Mouse (Mus musculus) lung, embryonic 14.5 days (tissue): ENCODE measurements around the gene Gucd1. TPM values are rescaled to one million over a fixed set of nuclear protein-coding genes. Genes with fewer than 3 reads are reported as not detected.

Source experiments
- ATAC-seq: fragments of 200-750 bp; cut with Nextera tagmentation; 2 replicates; pipeline ENCODE4 v1.8.0; 2017; ENCODE audit warnings: mild to moderate bottlenecking, moderate TSS enrichment, moderate library complexity; ENCODE audit not compliant: insufficient read depth
- DNase-seq: peaks from one replicate; pipeline ENCODE4 v3.0.0-alpha.2; 2015
- H3K27ac ChIP-seq: fragments of 300-500 bp; sonication (generic); 2 replicates; pipeline ENCODE4 v1.5.1; 2014; ENCODE audit warnings: low read depth, mild to moderate bottlenecking, moderate library complexity
- H3K27me3 ChIP-seq: fragments of 300-500 bp; sonication (generic); 2 replicates; pipeline ENCODE4 v1.6.1; 2014; ENCODE audit warnings: low read length, control low read depth; ENCODE audit not compliant: insufficient read depth
- H3K36me3 ChIP-seq: fragments of 300-500 bp; sonication (generic); 2 replicates; pipeline ENCODE4 v1.6.1; 2014; ENCODE audit warnings: control low read depth; ENCODE audit not compliant: insufficient read depth
- H3K4me1 ChIP-seq: fragments of 300-500 bp; sonication (generic); 2 replicates; pipeline ENCODE4 v1.6.1; 2014; ENCODE audit warnings: antibody characterized with exemption, control low read depth; ENCODE audit not compliant: insufficient read depth
- H3K4me2 ChIP-seq: fragments of 300-500 bp; sonication (generic); 2 replicates; pipeline ENCODE4 v1.6.1; 2014; ENCODE audit warnings: mild to moderate bottlenecking
- H3K4me3 ChIP-seq: fragments of 300-500 bp; sonication (generic); 2 replicates; pipeline ENCODE4 v1.5.1; 2014; ENCODE audit warnings: low read depth, low read length
- H3K9ac ChIP-seq: fragments of 300-500 bp; sonication (generic); 2 replicates; pipeline ENCODE4 v1.6.1; 2014
- H3K9me3 ChIP-seq: fragments of 300-500 bp; sonication (generic); 2 replicates; pipeline ENCODE4 v1.6.1; 2016; ENCODE audit warnings: low read depth, low read length, control low read depth
- CTCF ChIP-seq: IDR thresholded peaks from 2 replicates; pipeline ENCODE4 v1.5.1; 2016; ENCODE audit warnings: antibody characterized with exemption, low read depth
- WGBS: fragments of 180-500 bp; shearing (Covaris S2); extraction: QIAGEN DNeasy Blood & Tissue Kit; methylation state at CpG from one replicate; pipeline ENCODE4 v1.1.7; 2014; 5-methylcytosine and 5-hydroxymethylcytosine counted together
- polyA plus RNA-seq: library from polyadenylated mRNA; unstranded; fragments of >200 nt; fragmentation: Nextera tagmentation; extraction: Ambion mirVana; gene quantifications from 2 replicates; pipeline ENCODE4 v1.2.1, GENCODE M21; 2014

Gucd1 gene
- polyA plus RNA-seq, 1 experiment from 2014 or later, result 32.6 TPM

DNA sequence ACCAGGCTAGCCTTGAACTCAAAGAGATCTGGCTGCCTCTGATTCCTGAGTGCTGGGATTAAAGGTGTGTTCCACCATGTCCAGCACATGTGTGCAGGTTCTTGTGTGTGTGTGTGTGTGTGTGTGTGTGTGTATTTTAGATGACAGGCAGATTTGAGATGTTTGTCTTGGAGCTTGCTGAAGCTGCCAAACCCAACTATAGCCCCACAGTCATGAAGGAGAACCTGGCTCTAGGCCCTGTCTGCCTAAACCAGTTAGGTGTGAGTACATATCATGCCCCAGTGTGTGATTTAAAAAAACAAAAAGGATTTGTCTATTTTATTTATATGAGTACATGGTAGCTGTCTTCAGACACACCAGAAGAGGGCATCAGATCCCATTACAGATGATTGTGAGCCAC is 21.9 kb downstream of the Gucd1 start:
- Histone ChIP-seq H3K27me3 (no peaks in the 10 kb centered on the region), H3K9me3 (no peaks in the 10 kb centered on the region), H3K27ac (no peak overlapping the region), H3K4me1 (no peaks in the 10 kb centered on the region), H3K36me3 (no peaks in the 10 kb centered on the region), H3K4me3 (no peak overlapping the region), H3K4me2 (no peak overlapping the region), H3K9ac (no peak overlapping the region)
- no peak for TF ChIP-seq CTCF
- ATAC-seq (no peak), DNase-seq (no peak)

GRCm38 (mm10) chr10:75495304-75495703 is 22.5 kb downstream of the Gucd1 start:
- Histone ChIP-seq H3K4me2 (no peak overlapping the region), H3K4me1 (no peaks in the 10 kb centered on the region), H3K9me3 (no peaks in the 10 kb centered on the region), H3K27ac (no peak overlapping the region), H3K4me3 (no peak overlapping the region), H3K27me3 (no peaks in the 10 kb centered on the region), H3K36me3 (no peaks in the 10 kb centered on the region), H3K9ac (no peak overlapping the region)
- no peak for TF ChIP-seq CTCF
- no peak for DNase-seq
- no peak for ATAC-seq
- 60% methylated on average over 6 of the region's 6 CpGs for WGBS

DNA sequence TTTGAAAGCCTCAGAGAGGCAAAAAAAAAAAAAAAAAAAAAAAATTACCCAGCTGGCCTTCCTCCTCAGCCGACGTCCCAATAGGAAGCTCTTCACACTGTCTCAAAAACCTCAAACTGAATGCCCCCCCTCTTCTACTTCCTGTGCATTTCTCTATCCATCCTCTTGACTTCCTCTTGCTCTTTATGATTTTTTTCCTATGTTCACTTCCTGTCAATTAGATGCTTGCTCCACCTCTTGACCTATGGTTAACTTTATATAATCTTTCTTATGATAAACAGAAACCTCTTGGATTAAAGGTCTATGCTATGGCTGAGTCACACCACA is 25.9 kb downstream of the Gucd1 start:
- Histone ChIP-seq H3K9me3 (no peaks in the 10 kb centered on the region), H3K27me3 (no peaks in the 10 kb centered on the region), H3K4me2 (no peak overlapping the region), H3K9ac (no peak overlapping the region), H3K4me1 (no peaks in the 10 kb centered on the region), H3K36me3 (no peaks in the 10 kb centered on the region), H3K4me3 (no peak overlapping the region), H3K27ac (no peak overlapping the region)
- WGBS, result 39% methylated on average over 2 of the region's 2 CpGs
- TF ChIP-seq CTCF, result no peak
- DNase-seq (no peak), ATAC-seq (no peak)

DNA sequence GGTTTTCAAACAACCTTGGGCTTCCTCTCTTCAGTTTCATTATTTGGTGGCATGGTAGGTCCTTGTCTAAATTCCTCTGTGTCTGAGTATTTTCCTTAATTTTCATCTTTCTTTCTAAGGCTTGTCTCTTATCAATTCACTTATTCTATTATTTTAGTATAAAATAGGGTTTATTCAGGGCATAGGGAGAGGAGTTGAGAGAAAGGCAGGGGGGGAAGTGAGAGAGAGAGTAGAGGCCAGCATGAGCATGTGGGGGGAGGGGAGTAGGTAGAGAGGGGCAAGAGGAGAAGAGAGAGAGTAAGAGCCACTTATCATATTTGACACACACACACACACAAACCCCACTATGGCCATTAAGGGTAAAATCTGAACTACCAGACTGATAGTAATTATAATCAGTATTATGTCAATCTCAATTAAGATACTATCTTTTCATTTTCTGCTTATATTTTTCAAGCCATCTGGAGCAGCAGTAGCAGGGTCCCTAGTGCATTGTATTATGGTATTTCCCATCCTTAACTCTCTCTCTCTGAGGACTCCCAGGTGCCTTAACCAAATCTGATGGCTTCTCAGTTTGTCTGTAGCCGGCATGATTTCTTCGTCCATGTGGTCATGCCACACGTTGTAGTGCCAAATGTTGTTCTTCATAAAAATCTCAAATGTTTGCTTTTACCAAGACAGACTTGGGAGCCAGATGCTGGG is 26.4 kb downstream of the Gucd1 start:
- H3K4me1 ChIP-seq, result no peaks in the 10 kb centered on the region
- no peak for ATAC-seq
- no peaks in the 10 kb centered on the region for H3K27me3 ChIP-seq
- no peaks in the 10 kb centered on the region for H3K9me3 ChIP-seq
- no peak for TF ChIP-seq CTCF
- no peak overlapping the region for H3K4me3 ChIP-seq
- no peak overlapping the region for H3K27ac ChIP-seq
- no peak for DNase-seq
- H3K9ac ChIP-seq, result no peak overlapping the region
- 66% methylated on average over 3 of the region's 3 CpGs for WGBS
- no peak overlapping the region for H3K4me2 ChIP-seq
- H3K36me3 ChIP-seq, result no peaks in the 10 kb centered on the region

DNA sequence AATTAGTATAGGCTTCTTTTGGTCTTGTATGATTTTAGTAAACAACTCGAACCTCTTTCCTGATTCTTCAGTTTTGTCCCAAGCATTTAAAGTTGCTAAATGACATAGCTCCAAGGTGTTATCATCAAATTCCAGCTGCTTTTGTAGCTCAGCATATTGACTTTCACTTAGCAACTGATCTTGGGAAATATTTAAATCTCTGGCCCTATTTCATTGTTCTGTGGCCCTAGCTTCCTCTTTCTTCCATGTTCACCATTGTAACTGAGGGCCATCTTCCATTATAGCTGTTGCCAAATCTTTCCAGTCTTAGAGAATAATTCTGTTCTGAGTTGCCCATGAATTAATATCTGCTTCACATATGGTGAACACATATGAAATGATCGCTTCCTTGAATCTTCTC is 27.0 kb downstream of the Gucd1 start:
- no peak overlapping the region for H3K4me2 ChIP-seq
- no peaks in the 10 kb centered on the region for H3K4me1 ChIP-seq
- H3K36me3 ChIP-seq, result no peaks in the 10 kb centered on the region
- no peaks in the 10 kb centered on the region for H3K27me3 ChIP-seq
- no peak for ATAC-seq
- no peak for DNase-seq
- 73% methylated on average over 2 of the region's 2 CpGs for WGBS
- no peak overlapping the region for H3K4me3 ChIP-seq
- TF ChIP-seq CTCF, result no peak
- no peaks in the 10 kb centered on the region for H3K9me3 ChIP-seq
- no peak overlapping the region for H3K27ac ChIP-seq
- H3K9ac ChIP-seq, result no peak overlapping the region

GRCm38 (mm10) chr10:75489522-75489921 is 28.2 kb downstream of the Gucd1 start:
- ATAC-seq (no peak), DNase-seq (no peak)
- Histone ChIP-seq H3K27me3 (no peaks in the 10 kb centered on the region), H3K9ac (no peak overlapping the region), H3K4me2 (no peak overlapping the region), H3K4me3 (no peak overlapping the region), H3K36me3 (no peaks in the 10 kb centered on the region), H3K4me1 (no peaks in the 10 kb centered on the region), H3K9me3 (no peaks in the 10 kb centered on the region), H3K27ac (no peak overlapping the region)
- WGBS, result 69% methylated on average over 2 of the region's 2 CpGs
- no peak for TF ChIP-seq CTCF

DNA sequence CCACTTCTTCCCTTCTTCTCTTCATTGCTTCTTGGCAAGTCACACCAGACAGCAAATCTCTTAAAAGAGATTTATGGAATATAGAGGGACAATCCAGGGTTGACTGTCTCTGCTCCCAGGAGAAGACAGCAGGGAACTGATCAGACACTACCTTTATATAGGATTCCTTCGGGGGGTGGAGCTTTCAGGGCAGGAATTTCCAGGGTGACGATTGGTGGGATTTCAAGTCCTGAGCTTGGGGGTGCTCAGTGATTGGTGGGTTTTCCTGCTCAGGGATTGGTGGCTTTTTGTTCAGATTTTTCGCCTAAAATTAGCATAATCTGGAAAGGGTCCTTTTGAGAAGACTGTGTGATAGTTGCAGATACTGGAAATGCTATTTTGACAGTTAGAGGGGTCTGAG is 30.6 kb downstream of the Gucd1 start:
- H3K4me2 ChIP-seq, result no peak overlapping the region
- H3K27ac ChIP-seq, result no peak overlapping the region
- H3K36me3 ChIP-seq, result no peaks in the 10 kb centered on the region
- H3K4me1 ChIP-seq, result no peaks in the 10 kb centered on the region
- TF ChIP-seq CTCF, result no peak
- H3K4me3 ChIP-seq, result no peak overlapping the region
- 57% methylated on average over 3 of the region's 3 CpGs for whole genome bisulfite sequencing
- no peaks in the 10 kb centered on the region for H3K27me3 ChIP-seq
- H3K9ac ChIP-seq, result no peak overlapping the region
- DNase-seq, result no peak
- ATAC-seq, result no peak
- H3K9me3 ChIP-seq, result no peaks in the 10 kb centered on the region
